10 mouse cellular contexts compared by ENCODE assay signal in the genomic region with DNA sequence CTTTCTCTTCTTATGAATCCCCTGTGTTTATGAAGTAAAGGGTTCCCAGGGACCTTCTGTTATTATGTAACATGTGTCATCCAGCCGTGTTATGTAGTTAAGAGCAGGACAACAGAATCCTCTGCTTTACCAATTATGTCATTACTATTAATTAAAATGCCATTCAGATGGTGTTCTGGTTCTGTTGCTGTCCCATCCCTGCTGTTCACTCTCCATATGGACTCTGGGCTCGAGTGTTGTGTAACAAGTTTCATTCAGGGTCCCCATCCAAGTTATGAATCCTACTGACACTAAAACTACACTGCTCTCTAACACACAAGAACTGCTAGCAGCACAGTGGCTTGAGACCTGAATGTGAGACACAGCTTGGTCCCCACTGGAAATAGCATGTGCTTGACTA.
DNase-seq lines count a peak whose midpoint lies in the region; ATAC-seq and TF ChIP-seq lines count a peak whose summit lies in the region.
"Had no signal": no experiment of that assay in that cellular context is flagged by ENCODE, and none has a peak within 500 bp of the region (broad histone marks: within the 10 kb centered on the region; RNA-seq: fewer than 3 reads in every experiment).

No protein-coding gene starts in this region.

- H3K9me3 ChIP-seq in forebrain, postnatal 0 days (ENCODE audit: low read length) = no peaks in the 10 kb centered on the region
- H3K9me3 ChIP-seq: heart, embryonic 10.5 days had no signal

- H3K27me3 ChIP-seq in kidney, adult 2 months (replicated peaks; ENCODE audit: control insufficient read depth, insufficient read depth, low read length) = 0 out of 2 replicates have a peak, but pooled peaks cover 2% of the 10 kb centered on the region
- no peaks in the 10 kb centered on the region for H3K27me3 ChIP-seq in forebrain, postnatal 0 days (ENCODE audit: insufficient read depth, low read length)

- H3K4me2 ChIP-seq in forebrain, postnatal 0 days (ENCODE audit: low read depth) = peak overlapping the region; percentile 98

- H3K36me3 ChIP-seq in kidney, adult 2 months (ENCODE audit: control insufficient read depth, insufficient read depth, low read length) = no peaks in the 10 kb centered on the region
- no peaks in the 10 kb centered on the region for H3K36me3 ChIP-seq in forebrain, postnatal 0 days (ENCODE audit: insufficient read depth)
- H3K36me3 ChIP-seq: heart, embryonic 10.5 days had no signal

- H3K4me1 ChIP-seq in kidney, adult 2 months (ENCODE audit: control insufficient read depth, insufficient read depth, low read length) = no peaks in the 10 kb centered on the region
- H3K4me1 ChIP-seq in forebrain, postnatal 0 days (ENCODE audit: insufficient read depth) = peaks cover 5% of the 10 kb centered on the region; the same call in 1 of the 2 replicates

- WGBS in kidney, adult 2 months = 62% methylated on average over 2 of the region's 2 CpGs
- WGBS in forebrain, postnatal 0 days = 53% methylated on average over 2 of the region's 2 CpGs

- no peak for DNase-seq in kidney, adult 2 months
- no peak for DNase-seq in kidney, adult 9 months
- DNase-seq in Muller cell, postnatal 12 days (ENCODE audit: inconsistent ontology term) = peak; percentile 73
- peak; percentile 11 for DNase-seq in forebrain, postnatal 0 days
- DNase-seq in layer of hippocampus, postnatal 36 days = peak; percentile 36 to 49
- no peak for DNase-seq in ovary, postnatal 10 days (ENCODE audit: low spot score)
- DNase-seq in urinary bladder, postnatal 10 days (ENCODE audit: low spot score) = no peak
- no peak for DNase-seq in heart, adult 11 months
- DNase-seq: kidney, postnatal 36 days had no signal

- H3K4me3 ChIP-seq in kidney, adult 2 months (ENCODE audit: insufficient read depth, low read depth, low read length) = peak overlapping the region; percentile 39; the same call in 1 of the 2 replicates
- H3K4me3 ChIP-seq in forebrain, postnatal 0 days (ENCODE audit: low read depth, low read length) = peak overlapping the region; percentile 75

- H3K27ac ChIP-seq in kidney, adult 2 months (ENCODE audit: insufficient read depth, low read depth, low read length) = no peak overlapping the region
- H3K27ac ChIP-seq in forebrain, postnatal 0 days (ENCODE audit: low read depth, low read length) = no peak overlapping the region
- H3K27ac ChIP-seq: heart, embryonic 10.5 days had no signal

- no peak for TF ChIP-seq CTCF in kidney, adult 2 months (conservative IDR thresholded peaks at IDR 0.05; ENCODE audit: insufficient read depth, insufficient read length, low read depth, low read length)
- TF ChIP-seq CTCF in forebrain, postnatal 0 days (IDR thresholded peaks at IDR 0.05; ENCODE audit: low read depth) = no peak

- ATAC-seq in forebrain, postnatal 0 days = no peak

- no peak for TF ChIP-seq POLR2A in kidney, adult 2 months (IDR thresholded peaks at IDR 0.05; ENCODE audit: low read depth, low read length)

- no peak overlapping the region for H3K9ac ChIP-seq in forebrain, postnatal 0 days

Comparison
In these comparisons a context has a peak if more than half of its experiments do, and no peak if none do; other contexts are left out.
1. DNase-seq: peak in Muller cell, postnatal 12 days (single experiment), forebrain, postnatal 0 days (single experiment) and layer of hippocampus, postnatal 36 days (2 of 2); none in kidney, adult 2 months (single experiment), kidney, adult 9 months (single experiment), ovary, postnatal 10 days (single experiment), urinary bladder, postnatal 10 days (single experiment) and heart, adult 11 months (single experiment).